Mouse (Mus musculus) ovary, postnatal 14 days (tissue): Measurements from ENCODE around the gene Kctd12.

Experiments used
- DNase-seq: peaks from one replicate; pipeline ENCODE4 v3.0.0; 2022; ENCODE audit warnings: low spot score

Kctd12 gene

DNA sequence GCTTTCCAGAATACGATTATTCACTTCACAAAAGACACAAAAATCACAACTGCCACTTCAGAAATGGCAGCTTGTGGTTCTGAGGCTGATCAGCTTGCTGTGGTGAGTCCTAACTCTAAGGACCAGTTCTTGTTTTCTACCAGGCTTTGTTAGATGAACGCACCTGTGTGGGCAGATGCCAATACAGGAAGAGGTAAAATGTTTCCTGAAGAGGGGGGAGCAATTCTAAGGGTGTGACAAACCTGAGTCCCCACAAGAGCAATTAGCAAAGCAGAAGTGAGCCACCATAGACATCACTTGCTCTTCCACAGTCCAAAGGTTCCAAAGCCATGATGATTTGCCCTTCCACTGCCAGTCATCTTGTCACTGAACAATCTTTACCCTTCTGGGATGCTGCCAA, 20.4 kb downstream of the Kctd12 start:
- no peak for DNase-seq

- no peak for DNase-seq
These were observed 28.9 kb downstream of the Kctd12 start for GRCm38 (mm10) chr14:102953511-102953910.

- no peak for DNase-seq
These were observed 30.5 kb downstream of the Kctd12 start for GRCm38 (mm10) chr14:102951974-102952373.

DNA sequence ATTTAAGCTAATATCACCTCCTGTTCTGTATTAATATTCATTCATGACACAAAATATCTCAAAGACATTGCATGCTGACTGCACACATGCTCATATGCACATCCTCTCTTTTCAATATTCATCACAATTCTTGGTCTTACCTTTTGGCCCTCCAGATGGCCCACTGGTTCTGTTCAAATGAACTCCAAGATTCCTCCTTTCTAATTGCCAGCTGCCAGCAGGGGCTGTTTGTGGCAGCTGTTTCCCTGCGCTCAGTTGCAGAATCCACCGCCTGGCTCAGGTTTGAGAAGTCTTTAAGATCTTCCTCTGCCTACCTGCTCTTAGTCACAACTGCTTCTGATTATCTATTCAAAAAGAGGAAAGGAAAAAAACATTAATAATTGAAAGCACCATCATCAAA, 34.6 kb downstream of the Kctd12 start:
- DNase-seq = no peak

DNA sequence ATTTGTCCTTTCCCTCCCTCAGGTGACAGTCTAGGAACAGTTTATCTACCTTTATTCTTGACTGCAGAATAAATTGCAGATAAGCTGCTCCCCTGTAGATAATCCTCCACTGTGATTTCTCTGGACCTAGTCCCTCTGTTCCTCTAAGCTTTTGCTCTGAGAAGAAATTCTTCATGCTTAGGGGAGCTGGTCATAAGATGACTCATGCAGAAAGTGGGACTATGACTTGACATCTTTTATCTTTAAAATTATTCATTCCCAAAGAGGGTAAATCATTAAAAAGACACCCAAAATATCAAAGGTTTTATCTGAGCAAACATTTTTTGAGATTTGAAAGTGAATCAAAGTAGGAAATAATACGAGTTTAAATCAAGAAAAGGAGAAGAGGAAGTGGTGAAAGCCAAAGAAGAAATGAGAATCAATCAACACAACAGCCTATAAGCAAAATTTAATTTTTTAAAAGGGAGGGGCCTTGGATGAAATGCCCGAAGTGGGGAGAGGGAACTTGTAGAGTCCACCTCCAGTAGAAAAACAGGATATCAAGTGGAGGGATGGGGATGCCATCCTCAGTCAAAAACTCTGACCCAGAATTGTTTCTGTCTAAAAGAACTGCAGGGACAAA, 40.1 kb downstream of the Kctd12 start:
- DNase-seq = no peak

- DNase-seq = no peak
These were observed 47.6 kb downstream of the Kctd12 start for GRCm38 (mm10) chr14:102934878-102935277.

DNA sequence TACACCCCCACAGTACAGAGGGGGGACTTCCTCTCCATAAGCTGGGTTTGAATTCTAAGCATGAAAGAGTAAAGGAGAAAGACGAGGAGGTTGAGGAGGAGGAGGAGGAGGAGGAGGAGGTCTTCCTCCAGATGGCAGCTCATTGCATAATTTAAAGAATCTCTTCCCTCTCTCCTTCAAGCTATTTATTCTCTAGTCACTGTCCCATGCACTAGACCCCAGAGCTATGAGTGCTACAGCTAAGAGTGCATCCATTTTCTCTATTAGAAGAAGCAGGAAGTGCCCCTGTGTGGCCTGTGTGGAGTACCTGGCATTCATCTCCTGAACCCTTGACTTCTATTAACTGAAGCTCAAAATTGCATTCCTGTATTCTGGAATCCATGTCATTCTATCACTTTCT, 51.5 kb downstream of the Kctd12 start:
- DNase-seq = no peak

DNA sequence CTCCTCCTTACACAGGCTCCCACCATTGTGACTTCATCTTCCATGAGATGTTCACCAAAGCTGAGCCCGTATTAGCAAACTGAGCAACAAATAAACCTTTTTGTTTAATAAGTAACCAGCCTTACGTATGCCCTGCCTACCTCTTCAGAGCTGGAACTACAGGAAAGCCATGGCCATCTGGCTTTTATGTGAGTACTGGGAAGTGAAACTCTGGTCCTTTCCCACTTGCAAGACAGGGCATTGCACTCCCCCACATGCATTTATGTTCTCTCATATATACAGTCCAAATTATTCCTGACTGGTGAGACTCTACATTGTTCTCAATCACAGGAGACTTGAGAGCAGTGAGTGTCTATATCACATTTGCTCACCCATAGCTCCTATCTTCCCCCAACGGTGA, 52.9 kb downstream of the Kctd12 start:
- no peak for DNase-seq

- DNase-seq = no peak
These were observed 54.5 kb downstream of the Kctd12 start for GRCm38 (mm10) chr14:102927847-102928466.
